Mouse (Mus musculus) megakaryocyte, embryonic 14.5 days (primary cell): ENCODE results near the gene Rnf208. TPM values are rescaled to one million over a fixed set of nuclear protein-coding genes. Genes with fewer than 3 reads are reported as not detected.
A peak's percentile ranks its signal among the peaks of the same experiment; 100 is the strongest.

Experiments
- H3K27me3 ChIP-seq: replicated peaks from 2 replicates; pipeline ENCODE3; 2012; ENCODE audit warnings: inconsistent platforms
- H3K36me3 ChIP-seq: replicated peaks from 2 replicates; pipeline ENCODE3; 2012; ENCODE audit warnings: low read length, inconsistent platforms, mixed read lengths
- H3K4me1 ChIP-seq: 2 replicates; pipeline ENCODE4 v1.6.1; 2012; ENCODE audit warnings: inconsistent platforms
- H3K4me3 ChIP-seq: replicated peaks from 2 replicates; pipeline ENCODE3; 2012; ENCODE audit warnings: moderate library complexity, mild to moderate bottlenecking, inconsistent platforms
- H3K9me3 ChIP-seq: 2 replicates; pipeline ENCODE4 v1.6.1; 2012; ENCODE audit warnings: inconsistent platforms
- FLI1 ChIP-seq: IDR thresholded peaks from 2 replicates; pipeline ENCODE4 v1.6.1; 2012; ENCODE audit warnings: low read length, inconsistent platforms, mixed read lengths
- GATA1 ChIP-seq: IDR thresholded peaks from 3 replicates; pipeline ENCODE4 v1.6.1; 2012; ENCODE audit warnings: mixed read lengths, low read length, inconsistent platforms, borderline replicate concordance
- polyA plus RNA-seq: library from polyadenylated mRNA; stranded (reverse); fragments of >175 nt; gene quantifications from 2 replicates; pipeline ENCODE4 v1.2.3, GENCODE M21; 2012; ENCODE audit warnings: low replicate concordance; ENCODE audit not compliant: insufficient read depth

Rnf208 gene
- polyA plus RNA-seq, 1 experiment, result 3.8 TPM

GRCm38 (mm10) chr2:25290101-25290815 lies 48.2 kb downstream of the Rnf208 start:
- Histone ChIP-seq H3K36me3 (peaks cover 15% of the 10 kb centered on the region), H3K4me3 (peak overlapping the region; percentile 59), H3K4me1 (peaks cover 46% of the 10 kb centered on the region), H3K9me3 (no peaks in the 10 kb centered on the region), H3K27me3 (peaks cover 87% of the 10 kb centered on the region)
- TF ChIP-seq FLI1, result no peak
- no peak for TF ChIP-seq GATA1

- H3K4me3 ChIP-seq, result peak overlapping the region; percentile 59
- peaks cover 45% of the 10 kb centered on the region for H3K4me1 ChIP-seq
- no peak for TF ChIP-seq FLI1
- TF ChIP-seq GATA1, result no peak
- H3K9me3 ChIP-seq, result no peaks in the 10 kb centered on the region
- H3K36me3 ChIP-seq, result peaks cover 10% of the 10 kb centered on the region
- peaks cover 92% of the 10 kb centered on the region for H3K27me3 ChIP-seq
Measured at GRCm38 (mm10) chr2:25290816-25291130, 48.7 kb downstream of the Rnf208 start.

GRCm38 (mm10) chr2:25291184-25292053 lies 49.4 kb downstream of the Rnf208 start:
- Histone ChIP-seq H3K4me1 (peaks cover 39% of the 10 kb centered on the region), H3K4me3 (no peak overlapping the region), H3K36me3 (peaks cover 3% of the 10 kb centered on the region), H3K9me3 (no peaks in the 10 kb centered on the region), H3K27me3 (peaks cover 98% of the 10 kb centered on the region)
- TF ChIP-seq GATA1, result no peak
- TF ChIP-seq FLI1, result no peak

GRCm38 (mm10) chr2:25292054-25292544 lies 50.0 kb downstream of the Rnf208 start:
- TF ChIP-seq FLI1, result no peak
- TF ChIP-seq GATA1, result no peak
- peaks cover 99% of the 10 kb centered on the region for H3K27me3 ChIP-seq
- H3K36me3 ChIP-seq, result no peaks in the 10 kb centered on the region
- peak overlapping the region; percentile 76 for H3K4me3 ChIP-seq
- peaks cover 32% of the 10 kb centered on the region for H3K4me1 ChIP-seq
- H3K9me3 ChIP-seq, result no peaks in the 10 kb centered on the region

GRCm38 (mm10) chr2:25292856-25293255 lies 50.8 kb downstream of the Rnf208 start:
- TF ChIP-seq FLI1 (no peak), GATA1 (no peak)
- Histone ChIP-seq H3K4me3 (no peak overlapping the region), H3K9me3 (no peaks in the 10 kb centered on the region), H3K27me3 (peaks cover 100% of the 10 kb centered on the region), H3K4me1 (peaks cover 28% of the 10 kb centered on the region), H3K36me3 (no peaks in the 10 kb centered on the region)

GRCm38 (mm10) chr2:25293706-25294105 lies 51.7 kb downstream of the Rnf208 start:
- Histone ChIP-seq H3K36me3 (no peaks in the 10 kb centered on the region), H3K4me3 (no peak overlapping the region), H3K9me3 (no peaks in the 10 kb centered on the region), H3K27me3 (peaks cover 100% of the 10 kb centered on the region), H3K4me1 (peaks cover 28% of the 10 kb centered on the region)
- no peak for TF ChIP-seq FLI1
- no peak for TF ChIP-seq GATA1

Other genes with a start within 250 kb of the Rnf208 start
- gene Nsmf, start 187.9 kb upstream of the Rnf208 start, polyA plus RNA-seq, result 24.0 and 32.1 TPM in 2 replicates
- gene Entpd8, start 162.0 kb upstream of the Rnf208 start, polyA plus RNA-seq, result not detected in 2 replicates
- gene Noxa1, start 147.1 kb upstream of the Rnf208 start, polyA plus RNA-seq, result not detected in 2 replicates
- gene Nrarp, start 61.5 kb upstream of the Rnf208 start, polyA plus RNA-seq, result 7.9 and 8.1 TPM in 2 replicates
- gene Tor4a, start 45.4 kb upstream of the Rnf208 start, polyA plus RNA-seq, result 10.3 and 14.6 TPM in 2 replicates
- 22.9 and 24.0 TPM in 2 replicates for gene Nelfb, start 30.8 kb upstream of the Rnf208 start, polyA plus RNA-seq
- 0.08 and 1.5 TPM in 2 replicates for gene Stpg3, start 27.6 kb upstream of the Rnf208 start, polyA plus RNA-seq
- gene Fam166a, start 23.5 kb upstream of the Rnf208 start, polyA plus RNA-seq, result not detected in 2 replicates
- 264 and 365 TPM in 2 replicates for gene Tubb4b, start 17.6 kb upstream of the Rnf208 start, polyA plus RNA-seq
- not detected in 2 replicates for gene Slc34a3, start 7.9 kb upstream of the Rnf208 start, polyA plus RNA-seq
- gene Rnf224, start 5.5 kb upstream of the Rnf208 start, polyA plus RNA-seq, result not detected in 2 replicates
- gene Cysrt1, start 197 bp downstream of the Rnf208 start, polyA plus RNA-seq, result not detected in 2 replicates
- 1.1 TPM in 1 of 2 replicates, not detected in the other for gene AL732309.1, start 4.6 kb downstream of the Rnf208 start, polyA plus RNA-seq
- 16.3 and 20.0 TPM in 2 replicates for gene Tmem203, start 13.2 kb downstream of the Rnf208 start, polyA plus RNA-seq
- 11.9 and 12.9 TPM in 2 replicates for gene Tprn, start 20.4 kb downstream of the Rnf208 start, polyA plus RNA-seq
- gene Ssna1, start 30.2 kb downstream of the Rnf208 start, polyA plus RNA-seq, result 34.6 and 160 TPM in 2 replicates
- 3.1 and 14.8 TPM in 2 replicates for gene Anapc2, start 30.2 kb downstream of the Rnf208 start, polyA plus RNA-seq
- gene Tmem210, start 45.9 kb downstream of the Rnf208 start, polyA plus RNA-seq, result not detected in 2 replicates
- not detected in 2 replicates for gene Lrrc26, start 47.7 kb downstream of the Rnf208 start, polyA plus RNA-seq
- not detected in 2 replicates for gene Grin1, start 76.9 kb downstream of the Rnf208 start, polyA plus RNA-seq
- gene Man1b1, start 90.1 kb downstream of the Rnf208 start, polyA plus RNA-seq, result 4.4 and 13.9 TPM in 2 replicates
- 4.3 and 4.4 TPM in 2 replicates for gene Dpp7, start 114.1 kb downstream of the Rnf208 start, polyA plus RNA-seq
- gene Uap1l1, start 123.4 kb downstream of the Rnf208 start, polyA plus RNA-seq, result 12.1 and 13.3 TPM in 2 replicates
- 26.7 and 29.9 TPM in 2 replicates for gene Sapcd2, start 130.1 kb downstream of the Rnf208 start, polyA plus RNA-seq
- gene Entpd2, start 153.6 kb downstream of the Rnf208 start, polyA plus RNA-seq, result 1.3 TPM in 1 of 2 replicates, not detected in the other
- gene Npdc1, start 157.1 kb downstream of the Rnf208 start, polyA plus RNA-seq, result 3.7 and 3.9 TPM in 2 replicates
- 4.3 TPM in 1 of 2 replicates, not detected in the other for gene Fut7, start 181.0 kb downstream of the Rnf208 start, polyA plus RNA-seq
- 13.1 and 24.3 TPM in 2 replicates for gene Abca2, start 186.4 kb downstream of the Rnf208 start, polyA plus RNA-seq
- gene Clic3, start 214.6 kb downstream of the Rnf208 start, polyA plus RNA-seq, result not detected in 2 replicates
- gene Paxx, start 218.8 kb downstream of the Rnf208 start, polyA plus RNA-seq, result 51.1 and 52.3 TPM in 2 replicates
- gene Ptgds, start 227.8 kb downstream of the Rnf208 start, polyA plus RNA-seq, result not detected in 2 replicates